Comparison of ENCODE assay signal across 21 mouse cellular contexts in the genomic region with DNA sequence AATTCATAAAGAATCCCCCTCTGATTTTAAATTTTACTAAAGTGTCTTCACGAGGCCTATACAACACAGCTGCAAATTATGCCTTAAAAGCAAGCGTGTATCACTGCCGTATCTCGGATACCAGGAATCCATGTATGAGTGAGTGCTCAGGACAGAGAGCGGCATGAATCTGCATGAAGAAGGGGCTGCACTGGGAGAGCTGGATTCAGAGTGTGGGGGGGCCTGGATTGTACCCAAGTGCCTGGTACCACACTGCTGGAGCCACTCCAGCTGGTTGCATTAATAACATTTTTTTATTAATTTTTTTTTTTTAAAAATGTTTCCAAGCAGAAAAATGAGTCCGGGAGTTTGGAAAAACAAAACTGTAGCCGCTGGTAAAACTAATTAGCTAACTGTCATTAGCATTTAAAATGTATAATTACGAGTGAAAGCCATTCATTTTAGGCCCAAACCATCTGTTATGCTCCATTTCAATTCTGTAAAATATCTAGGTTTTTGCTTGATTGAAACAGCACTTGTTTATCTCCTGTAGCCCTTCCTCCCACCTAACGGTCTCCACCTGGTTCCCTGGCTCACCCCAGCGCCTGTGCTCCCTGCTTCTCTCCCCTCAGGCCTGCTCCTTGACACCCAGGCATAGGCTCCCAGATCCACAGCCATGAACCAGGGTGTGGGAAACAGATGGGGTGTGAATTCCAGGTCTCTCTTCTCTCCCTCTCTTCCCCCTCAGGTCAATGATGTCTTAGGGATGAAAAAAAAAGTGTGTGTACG. TPM values are rescaled to one million over a fixed set of nuclear protein-coding genes. Genes with fewer than 3 reads are reported as not detected.
A peak's percentile ranks its signal among the peaks of the same experiment; 100 is the strongest.
DNase-seq lines count a peak whose midpoint lies in the region; ATAC-seq lines count a peak whose summit lies in the region.
"Had no signal": no experiment of that assay in that cellular context is flagged by ENCODE, and none has a peak within 500 bp of the region (broad histone marks: within the 10 kb centered on the region; RNA-seq: fewer than 3 reads in every experiment).

No protein-coding gene starts in this region.

- no peak overlapping the region for H3K9ac ChIP-seq in midbrain, embryonic 13.5 days (replicated peaks)
- no peak overlapping the region for H3K9ac ChIP-seq in midbrain, embryonic 11.5 days (ENCODE audit: low read length)
- H3K9ac ChIP-seq in forebrain, embryonic 13.5 days: no peak overlapping the region
- H3K9ac ChIP-seq in forebrain, embryonic 16.5 days (replicated peaks; ENCODE audit: low read depth, low read length): no peak overlapping the region
- no peak overlapping the region for H3K9ac ChIP-seq in midbrain, embryonic 16.5 days (ENCODE audit: low read depth, low read length)
- H3K9ac ChIP-seq: embryonic facial prominence, embryonic 15.5 days; heart, embryonic 12.5 days; limb, embryonic 13.5 days; liver, embryonic 12.5 days had no signal

- DNase-seq in midbrain, embryonic 11.5 days (ENCODE audit: low spot score, missing footprints): no peak
- no peak for DNase-seq in thymus, postnatal 4 days
- DNase-seq in lung, postnatal 14 days: no peak
- DNase-seq: adrenal gland, adult 2 months; cerebellum, adult 8-10 months; gastrocnemius, postnatal 25 days; heart, adult 18-20 months; heart, postnatal 10 days; kidney, postnatal 25 days; lung, adult 18-20 months; lung, postnatal 10 days; retina, postnatal 1 day had no signal

- no peaks in the 10 kb centered on the region for H3K4me1 ChIP-seq in midbrain, embryonic 13.5 days (replicated peaks)
- H3K4me1 ChIP-seq in midbrain, embryonic 11.5 days (ENCODE audit: control insufficient read depth, insufficient read depth, low read length): no peaks in the 10 kb centered on the region
- peaks cover 22% of the 10 kb centered on the region for H3K4me1 ChIP-seq in forebrain, embryonic 13.5 days
- H3K4me1 ChIP-seq in forebrain, embryonic 16.5 days (replicated peaks; ENCODE audit: control insufficient read depth, insufficient read depth, low read length): peaks cover 26% of the 10 kb centered on the region
- H3K4me1 ChIP-seq in midbrain, embryonic 16.5 days (ENCODE audit: control insufficient read depth, insufficient read depth, low read length): no peaks in the 10 kb centered on the region
- H3K4me1 ChIP-seq: embryonic facial prominence, embryonic 15.5 days; liver, embryonic 12.5 days had no signal

- no peaks in the 10 kb centered on the region for H3K27me3 ChIP-seq in midbrain, embryonic 13.5 days
- no peaks in the 10 kb centered on the region for H3K27me3 ChIP-seq in midbrain, embryonic 11.5 days (ENCODE audit: control insufficient read depth, insufficient read depth, low read length)
- no peaks in the 10 kb centered on the region for H3K27me3 ChIP-seq in forebrain, embryonic 13.5 days
- H3K27me3 ChIP-seq in forebrain, embryonic 16.5 days (replicated peaks; ENCODE audit: control insufficient read depth, insufficient read depth, low read length): no peaks in the 10 kb centered on the region
- no peaks in the 10 kb centered on the region for H3K27me3 ChIP-seq in midbrain, embryonic 16.5 days (ENCODE audit: control insufficient read depth, insufficient read depth, low read depth, low read length)
- H3K27me3 ChIP-seq: embryonic facial prominence, embryonic 15.5 days; heart, embryonic 12.5 days; limb, embryonic 13.5 days; liver, embryonic 12.5 days had no signal

- no peaks in the 10 kb centered on the region for H3K9me3 ChIP-seq in midbrain, embryonic 13.5 days
- H3K9me3 ChIP-seq in midbrain, embryonic 11.5 days (ENCODE audit: control insufficient read depth, low read length): no peaks in the 10 kb centered on the region
- H3K9me3 ChIP-seq in forebrain, embryonic 13.5 days (replicated peaks): no peaks in the 10 kb centered on the region
- H3K9me3 ChIP-seq in forebrain, embryonic 16.5 days (ENCODE audit: control insufficient read depth, low read length): no peaks in the 10 kb centered on the region
- no peaks in the 10 kb centered on the region for H3K9me3 ChIP-seq in midbrain, embryonic 16.5 days (replicated peaks; ENCODE audit: control insufficient read depth, low read length, poor library complexity, severe bottlenecking)
- H3K9me3 ChIP-seq: embryonic facial prominence, embryonic 15.5 days; heart, embryonic 12.5 days; limb, embryonic 13.5 days; liver, embryonic 12.5 days had no signal

- no peak overlapping the region for H3K4me2 ChIP-seq in midbrain, embryonic 13.5 days (replicated peaks)
- no peak overlapping the region for H3K4me2 ChIP-seq in midbrain, embryonic 11.5 days
- H3K4me2 ChIP-seq in forebrain, embryonic 13.5 days: no peak overlapping the region
- no peak overlapping the region for H3K4me2 ChIP-seq in forebrain, embryonic 16.5 days (ENCODE audit: low read length)
- H3K4me2 ChIP-seq in midbrain, embryonic 16.5 days (ENCODE audit: low read length): no peak overlapping the region
- H3K4me2 ChIP-seq: embryonic facial prominence, embryonic 15.5 days; heart, embryonic 12.5 days; limb, embryonic 13.5 days; liver, embryonic 12.5 days had no signal

- H3K36me3 ChIP-seq in midbrain, embryonic 13.5 days: peaks cover 53% of the 10 kb centered on the region
- H3K36me3 ChIP-seq in midbrain, embryonic 11.5 days (ENCODE audit: control insufficient read depth, insufficient read depth, low read length): no peaks in the 10 kb centered on the region
- peaks cover 37% of the 10 kb centered on the region for H3K36me3 ChIP-seq in forebrain, embryonic 13.5 days (ENCODE audit: poor library complexity, severe bottlenecking)
- H3K36me3 ChIP-seq in forebrain, embryonic 16.5 days (ENCODE audit: control insufficient read depth, insufficient read depth): peaks cover 7% of the 10 kb centered on the region; the same call in 1 of the 2 replicates
- peaks cover 17% of the 10 kb centered on the region; the same call in 1 of the 2 replicates for H3K36me3 ChIP-seq in midbrain, embryonic 16.5 days (ENCODE audit: control insufficient read depth, insufficient read depth, low read length)

- no peak overlapping the region for H3K4me3 ChIP-seq in midbrain, embryonic 13.5 days (replicated peaks)
- no peak overlapping the region for H3K4me3 ChIP-seq in midbrain, embryonic 11.5 days (ENCODE audit: low read depth, low read length)
- H3K4me3 ChIP-seq in forebrain, embryonic 13.5 days: no peak overlapping the region
- H3K4me3 ChIP-seq in forebrain, embryonic 16.5 days (replicated peaks; ENCODE audit: low read length): no peak overlapping the region
- no peak overlapping the region for H3K4me3 ChIP-seq in midbrain, embryonic 16.5 days (ENCODE audit: low read depth, low read length)
- H3K4me3 ChIP-seq: embryonic facial prominence, embryonic 15.5 days; heart, embryonic 12.5 days; limb, embryonic 13.5 days; liver, embryonic 12.5 days had no signal

- H3K27ac ChIP-seq in midbrain, embryonic 13.5 days: peak overlapping the region; percentile 41; the same call in 1 of the 2 replicates
- no peak overlapping the region for H3K27ac ChIP-seq in midbrain, embryonic 11.5 days (ENCODE audit: low read depth, low read length)
- peak overlapping the region; percentile 80 for H3K27ac ChIP-seq in forebrain, embryonic 13.5 days
- H3K27ac ChIP-seq in forebrain, embryonic 16.5 days (ENCODE audit: low read length): peak overlapping the region; percentile 85
- peak overlapping the region; percentile 47; the same call in 1 of the 2 replicates for H3K27ac ChIP-seq in midbrain, embryonic 16.5 days (ENCODE audit: low read length)
- H3K27ac ChIP-seq: embryonic facial prominence, embryonic 15.5 days; limb, embryonic 13.5 days; liver, embryonic 12.5 days had no signal

- WGBS in midbrain, embryonic 13.5 days: 83% methylated on average over 11 of the region's 11 CpGs
- WGBS in midbrain, embryonic 11.5 days: 90% methylated on average over 11 of the region's 11 CpGs
- WGBS in forebrain, embryonic 13.5 days: 65% methylated on average over 11 of the region's 11 CpGs
- 31% methylated on average over 11 of the region's 11 CpGs for WGBS in forebrain, embryonic 16.5 days
- 80% methylated on average over 11 of the region's 11 CpGs for WGBS in midbrain, embryonic 16.5 days

- ATAC-seq in midbrain, embryonic 13.5 days: no peak
- ATAC-seq in midbrain, embryonic 11.5 days (ENCODE audit: low FRiP score): no peak
- ATAC-seq in forebrain, embryonic 13.5 days: peak; percentile 73
- ATAC-seq in forebrain, embryonic 16.5 days: peak; percentile 75
- ATAC-seq in midbrain, embryonic 16.5 days: no peak
- ATAC-seq: intestine, postnatal 0 days; liver, embryonic 12.5 days had no signal

RNA-seq across cellular contexts. Expression of a gene that starts 44.8 kb away (rescaled TPM):
- 1.5 and 1.7 TPM in 2 replicates for polyA plus RNA-seq in midbrain, embryonic 13.5 days (2015; fragmentation: Nextera tagmentation; extraction: Ambion mirVana)
- polyA plus RNA-seq in midbrain, embryonic 11.5 days (2014; fragmentation: Nextera tagmentation; extraction: Ambion mirVana): 0.49 and 0.62 TPM in 2 replicates
- 1.5 and 1.9 TPM in 2 replicates for polyA plus RNA-seq in forebrain, embryonic 13.5 days (2015; fragmentation: Nextera tagmentation; extraction: Ambion mirVana)
- polyA plus RNA-seq in forebrain, embryonic 16.5 days (2015; fragmentation: Nextera tagmentation; extraction: Ambion mirVana): 1.8 and 3.2 TPM in 2 replicates
- polyA plus RNA-seq in midbrain, embryonic 16.5 days (2015; fragmentation: Nextera tagmentation; extraction: Ambion mirVana): 2.6 and 2.9 TPM in 2 replicates

Comparison
In these comparisons a context has a peak if more than half of its experiments do, and no peak if none do; other contexts are left out.
1. ATAC-seq: peak in forebrain, embryonic 13.5 days (single experiment) and forebrain, embryonic 16.5 days (single experiment); none in midbrain, embryonic 13.5 days (single experiment), midbrain, embryonic 11.5 days (single experiment) and midbrain, embryonic 16.5 days (single experiment).